Mouse (Mus musculus): ENCODE data around the gene Gli2.

The Gli2 gene

DNA sequence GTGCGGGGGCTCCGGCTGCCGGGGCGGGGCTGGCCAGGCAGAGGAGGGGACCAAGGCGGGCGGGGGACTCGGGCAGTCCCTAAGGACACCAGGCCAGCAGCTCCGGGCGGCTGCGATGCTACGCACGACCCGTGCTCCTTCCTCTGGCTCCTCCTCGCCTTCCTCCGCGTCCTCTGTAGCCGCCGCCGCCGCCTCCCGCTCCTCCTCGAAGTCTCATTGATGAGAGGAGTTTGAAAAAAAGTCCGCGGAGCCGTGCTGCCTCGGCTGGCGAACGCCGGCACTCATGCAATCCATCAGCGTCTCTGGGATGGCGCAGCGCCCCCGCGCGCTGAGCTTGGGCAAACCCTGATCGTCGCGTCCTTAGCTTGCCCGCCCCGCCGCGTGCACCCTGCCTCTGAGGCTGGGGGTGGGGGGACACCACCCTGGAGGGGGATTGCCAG, at the start of gene Gli2:
Gene Gli2 (minus strand): TSS at position 218 of the 440 bp plus-strand sequence.
- no peak for DNase-seq (ENCODE audit: low read depth)

DNA sequence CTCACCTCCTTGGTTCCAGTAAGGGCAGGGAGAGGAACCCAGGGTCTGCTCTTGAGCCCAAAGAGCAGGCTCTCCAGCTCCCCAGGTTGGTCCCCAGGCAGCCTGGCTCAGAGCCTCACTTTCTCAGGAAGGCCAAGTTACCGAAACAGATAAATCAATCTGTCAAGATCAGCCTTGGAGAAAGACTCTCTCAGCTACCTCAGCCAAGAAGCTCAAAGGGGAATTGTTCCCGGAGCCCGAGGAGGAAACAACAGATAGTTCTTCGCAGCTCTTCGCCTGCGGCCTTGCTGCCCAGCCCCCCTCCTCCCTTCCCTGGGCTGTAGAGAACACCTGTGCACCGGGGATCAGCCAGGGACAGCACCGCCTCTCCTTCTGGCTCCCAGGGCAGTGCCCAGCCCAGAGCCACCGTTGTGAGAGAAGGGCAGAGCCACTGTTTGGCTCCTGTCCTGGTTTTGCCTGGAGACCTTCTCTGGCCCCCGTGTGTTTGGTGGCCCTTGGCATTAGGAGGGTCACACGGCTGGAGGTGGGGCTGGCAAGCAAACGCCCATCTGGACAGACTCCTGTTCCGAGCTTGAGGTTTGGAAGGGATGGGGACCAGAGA, 44.6 kb upstream of the Gli2 start:
- DNase-seq (ENCODE audit: low read depth), result no peak

DNA sequence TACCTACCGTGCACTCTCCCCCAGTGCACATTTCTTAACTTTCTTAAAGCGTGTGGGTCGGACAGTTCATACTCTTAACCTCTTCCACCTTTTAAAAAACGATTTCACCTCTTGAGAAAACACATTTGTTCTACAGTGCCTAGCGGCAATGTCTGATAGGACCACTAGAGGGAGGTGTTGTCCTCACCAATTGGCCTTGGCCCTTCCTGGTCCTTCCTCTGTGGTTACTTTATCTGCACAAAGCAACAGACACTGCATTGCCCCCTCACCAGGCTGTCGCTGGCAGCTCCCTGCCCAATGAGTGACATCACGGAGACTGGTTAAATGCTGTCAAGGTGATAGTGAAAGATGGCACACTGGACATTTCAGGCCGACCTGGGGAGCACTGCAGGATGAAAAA, 40.3 kb upstream of the Gli2 start:
- DNase-seq (ENCODE audit: low read depth), result peak; percentile 81

DNA sequence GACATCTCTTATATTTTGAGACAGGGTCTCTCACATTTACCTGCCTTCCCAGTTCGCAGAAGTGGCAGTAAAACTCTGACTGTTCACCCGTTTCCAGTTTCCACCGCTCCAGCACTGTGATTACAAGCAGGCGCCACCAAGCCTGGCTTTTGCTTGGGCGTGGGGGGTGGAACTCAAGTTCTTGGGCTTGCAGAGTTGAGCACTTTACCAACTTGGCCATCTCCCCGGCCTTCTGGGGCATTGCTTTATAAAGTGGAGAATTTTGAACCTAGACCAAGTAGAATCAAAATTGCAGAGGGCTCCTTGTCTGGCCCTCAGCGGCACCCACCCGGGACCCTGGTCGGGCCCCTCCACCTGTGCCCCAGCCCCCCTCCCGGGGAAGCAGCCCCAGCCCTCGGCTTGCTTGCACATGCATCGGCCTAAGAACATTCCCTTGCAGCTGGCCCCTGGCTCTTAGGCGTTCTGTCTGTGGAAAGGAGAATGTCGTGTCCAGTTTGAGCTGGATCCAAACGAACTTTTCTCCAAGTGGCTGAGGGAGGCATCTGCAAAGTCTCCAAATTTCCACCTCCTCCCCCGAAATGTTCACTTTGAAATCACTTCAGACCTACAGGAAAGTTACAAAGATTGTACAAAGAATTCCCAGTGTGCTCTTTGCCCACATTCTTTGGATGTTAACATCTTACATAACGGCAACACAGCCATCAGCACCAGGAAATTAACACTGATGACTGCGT, 36.6 kb upstream of the Gli2 start:
- DNase-seq (ENCODE audit: low read depth), result no peak

DNA sequence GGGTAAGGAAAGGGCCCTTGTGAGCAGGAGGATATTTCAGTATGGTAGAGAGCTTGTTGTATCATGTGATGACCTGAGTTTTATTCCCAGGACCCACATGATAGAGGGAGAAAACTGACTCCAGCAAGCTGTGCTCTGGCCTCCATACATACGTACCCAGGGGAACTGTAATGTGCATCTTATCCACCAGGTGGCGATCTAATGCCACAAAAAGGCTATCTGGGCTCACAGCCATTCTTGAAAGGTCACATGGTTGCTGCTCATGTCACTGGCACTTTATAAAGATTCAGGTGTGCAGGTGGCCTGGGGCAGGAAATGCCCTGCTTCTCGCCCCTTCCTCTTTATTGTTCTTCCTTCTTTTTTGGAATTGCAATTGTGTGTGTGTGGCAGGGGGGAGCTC, 34.1 kb upstream of the Gli2 start:
- DNase-seq (ENCODE audit: low read depth), result peak; percentile 76

DNA sequence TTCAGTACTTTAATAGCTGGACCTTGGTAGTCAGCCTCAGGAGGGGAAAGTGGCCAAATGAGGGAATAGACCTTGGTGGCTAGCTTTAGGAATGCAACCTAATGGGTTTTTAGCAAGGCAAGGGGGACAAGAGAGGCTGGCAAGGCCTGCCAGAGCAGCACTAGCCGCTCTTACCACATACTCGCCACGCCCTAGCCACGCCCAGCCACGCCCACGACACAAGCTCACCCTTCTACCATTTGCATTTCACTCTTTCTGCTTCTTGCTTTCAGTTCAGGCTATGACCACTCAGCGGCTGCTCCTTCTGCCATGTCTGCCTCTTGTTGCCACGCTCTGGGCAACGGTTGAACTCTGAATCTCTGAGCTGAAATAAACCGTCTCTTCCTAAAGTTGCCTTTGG, 32.4 kb upstream of the Gli2 start:
- peak; percentile 67 for DNase-seq (ENCODE audit: low read depth)

DNA sequence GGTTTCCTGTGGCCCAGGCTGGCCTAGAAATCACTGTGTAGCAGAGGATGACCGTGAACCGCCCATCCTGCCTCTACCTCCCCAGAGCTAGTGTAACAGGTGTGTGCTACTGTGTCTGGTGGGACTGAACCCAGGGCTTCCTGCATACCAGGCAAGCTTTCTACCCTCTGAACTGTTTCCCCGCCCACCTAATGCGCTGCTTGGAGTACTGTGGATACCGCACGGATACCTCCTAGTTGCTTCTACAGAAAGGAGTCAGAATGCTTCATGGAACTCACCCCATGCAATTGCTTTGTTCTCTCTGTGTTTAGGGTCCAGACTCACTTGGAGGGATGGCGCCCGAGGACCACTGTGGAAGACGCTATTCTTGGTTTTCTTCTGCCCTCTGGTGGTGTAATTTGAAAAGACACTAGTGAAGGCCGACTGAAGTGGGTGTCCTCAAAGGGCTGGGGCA, 30.1 kb upstream of the Gli2 start:
- DNase-seq (ENCODE audit: low read depth), result peak; percentile 23

DNA sequence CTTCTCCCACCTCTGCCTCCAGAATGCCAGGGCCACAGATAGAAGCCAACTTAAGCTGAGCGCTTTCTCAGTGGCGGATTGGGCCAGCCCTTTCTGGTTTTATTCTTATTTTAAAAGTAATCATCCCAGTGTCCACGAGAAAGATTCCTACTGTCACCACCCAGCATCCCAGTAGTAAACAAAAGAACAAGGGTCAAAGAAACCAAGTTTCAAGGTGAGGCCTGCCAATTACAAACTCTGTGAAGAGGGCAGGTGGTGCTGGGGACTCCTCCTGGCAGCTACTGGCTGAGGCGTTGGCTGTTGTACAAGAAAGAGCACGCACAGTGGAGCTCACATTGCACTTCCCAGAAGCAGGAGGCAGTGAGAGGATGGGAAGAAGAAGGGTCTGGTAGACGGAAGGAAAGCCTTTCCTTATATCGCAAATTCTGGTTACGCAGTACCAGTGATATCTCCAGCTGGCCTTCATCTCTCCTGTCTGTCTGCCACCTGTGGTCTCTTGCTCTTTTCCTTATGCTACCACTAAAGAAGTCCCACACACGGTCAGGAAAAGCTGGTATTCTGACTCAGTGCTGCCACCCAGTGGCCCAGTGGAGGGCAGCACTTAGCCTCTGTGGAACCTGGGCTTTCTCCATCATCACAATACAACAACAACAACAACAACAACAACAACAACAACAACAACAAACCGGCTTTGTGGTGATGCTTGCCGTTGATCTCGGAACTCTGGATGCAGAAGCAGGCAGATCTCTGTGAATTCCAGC, 29.0 kb upstream of the Gli2 start:
- peak; percentile 36 for DNase-seq (ENCODE audit: low read depth)

DNA sequence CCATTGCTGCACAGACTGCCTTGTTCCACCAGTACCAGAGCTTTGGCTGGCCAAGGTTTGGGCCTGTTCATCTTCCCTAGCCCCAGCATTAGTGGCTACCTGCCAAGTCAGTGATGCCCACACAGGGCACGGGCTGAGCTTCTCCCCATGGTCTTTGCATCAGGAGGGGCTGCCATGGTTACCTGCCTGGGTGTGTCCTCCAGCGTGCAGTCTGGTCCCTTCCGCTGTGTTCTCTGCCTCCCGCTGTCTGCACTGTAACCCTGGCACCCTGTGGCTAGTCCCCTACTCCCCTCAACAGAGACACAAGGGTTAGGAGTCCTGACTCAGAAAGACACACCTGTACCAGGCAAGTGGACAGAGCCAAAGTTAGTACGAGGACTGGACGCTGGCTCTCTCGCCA, 24.5 kb upstream of the Gli2 start:
- DNase-seq (ENCODE audit: low read depth), result no peak

DNA sequence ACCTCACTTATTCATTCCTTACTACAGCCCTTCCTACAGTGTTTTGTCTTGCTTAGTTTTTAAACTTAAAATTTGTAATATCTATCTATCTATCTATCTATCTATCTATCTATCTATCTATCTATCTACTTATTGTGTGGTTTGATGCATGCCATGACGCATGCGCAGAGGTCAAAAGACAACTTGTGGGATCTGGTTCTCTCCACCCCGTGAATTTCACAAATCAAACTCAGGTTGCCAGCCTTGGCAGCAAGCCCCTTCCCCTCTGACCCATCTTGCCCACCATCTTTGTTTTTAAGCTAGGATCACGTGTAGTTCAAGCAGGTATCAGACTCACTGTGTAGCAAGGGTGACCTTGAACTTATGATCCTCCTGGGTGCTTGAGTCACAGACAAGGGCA, 22.9 kb upstream of the Gli2 start:
- no peak for DNase-seq (ENCODE audit: low read depth)

DNA sequence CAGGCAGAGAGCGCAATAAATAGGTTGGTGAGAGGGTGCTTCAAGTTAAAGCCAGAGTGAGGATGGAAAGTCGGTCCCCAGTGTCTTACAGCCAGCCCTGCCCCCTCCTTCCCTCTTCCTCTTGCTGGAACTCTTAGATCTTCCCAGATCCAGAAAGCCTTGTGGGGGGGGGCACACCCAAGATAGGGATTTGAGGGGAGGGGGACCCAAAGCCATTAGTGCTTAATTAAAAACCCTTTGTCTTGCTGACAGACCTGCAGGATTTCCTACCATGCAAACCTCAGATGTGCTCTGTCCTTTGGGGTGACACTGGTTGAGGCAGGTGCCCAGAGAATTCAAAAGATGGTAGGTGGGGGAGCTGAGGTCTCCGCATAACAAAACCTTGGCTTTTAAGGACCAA, 22.5 kb upstream of the Gli2 start:
- no peak for DNase-seq (ENCODE audit: low read depth)

DNA sequence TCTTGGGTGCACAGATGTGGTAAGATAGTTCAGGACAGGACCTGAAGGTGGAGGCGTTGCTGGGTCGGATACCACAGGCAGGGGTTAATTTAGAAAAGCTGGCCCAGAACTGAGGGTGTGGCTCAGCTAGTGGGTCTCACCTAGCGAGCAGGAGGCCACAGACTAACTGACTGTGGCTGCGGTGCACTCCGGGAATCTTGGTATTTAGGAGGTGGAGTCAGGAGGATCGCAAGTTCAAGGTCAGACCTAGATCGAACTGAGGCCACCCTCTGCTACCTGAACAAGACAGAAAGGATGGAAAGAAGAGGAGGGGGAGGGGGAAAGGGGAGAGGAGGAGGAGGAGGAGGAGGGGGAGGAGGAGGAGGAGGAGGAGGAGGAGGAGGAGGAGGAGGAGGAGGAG, 22.1 kb upstream of the Gli2 start:
- DNase-seq (ENCODE audit: low read depth), result no peak

DNA sequence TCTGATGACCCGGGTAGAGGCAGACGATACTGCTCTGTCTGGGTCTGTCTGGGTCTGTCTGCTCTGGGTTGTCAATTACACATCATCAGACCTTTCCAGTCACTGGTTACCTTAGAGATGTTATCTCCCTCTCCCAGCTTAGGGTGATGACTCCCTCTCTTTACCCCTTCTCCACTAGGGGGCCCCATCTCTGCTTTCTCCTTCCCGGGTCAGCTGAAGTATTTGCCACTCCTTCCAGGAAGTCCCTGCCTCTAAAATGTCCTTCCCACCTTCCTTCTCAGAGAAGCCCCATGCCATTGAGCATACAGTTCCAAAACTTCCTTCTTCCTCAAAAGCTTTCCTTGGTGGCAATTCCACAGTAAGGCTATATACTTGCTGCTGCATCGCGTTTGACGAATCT, 21.5 kb upstream of the Gli2 start:
- peak; percentile 17 for DNase-seq (ENCODE audit: low read depth)

DNA sequence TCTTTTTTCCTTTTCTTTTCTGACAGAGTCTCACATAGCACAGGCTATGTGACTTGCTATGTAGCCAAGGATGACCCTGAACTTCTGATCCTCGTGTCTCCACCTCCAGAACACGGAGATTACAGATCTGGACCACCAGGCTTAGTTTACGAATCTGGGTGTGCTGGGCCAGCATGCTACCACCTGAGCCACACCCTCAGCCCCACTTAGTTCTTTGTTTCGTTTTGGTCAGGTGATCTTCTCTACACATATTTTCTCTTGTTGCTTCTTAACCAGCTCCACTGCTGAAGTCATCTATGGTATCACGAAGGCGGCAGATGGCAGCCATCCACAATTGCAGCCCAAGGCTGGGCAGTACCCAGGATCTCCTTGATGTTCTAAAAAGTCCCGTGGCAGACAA, 20.5 kb upstream of the Gli2 start:
- no peak for DNase-seq (ENCODE audit: low read depth)

DNA sequence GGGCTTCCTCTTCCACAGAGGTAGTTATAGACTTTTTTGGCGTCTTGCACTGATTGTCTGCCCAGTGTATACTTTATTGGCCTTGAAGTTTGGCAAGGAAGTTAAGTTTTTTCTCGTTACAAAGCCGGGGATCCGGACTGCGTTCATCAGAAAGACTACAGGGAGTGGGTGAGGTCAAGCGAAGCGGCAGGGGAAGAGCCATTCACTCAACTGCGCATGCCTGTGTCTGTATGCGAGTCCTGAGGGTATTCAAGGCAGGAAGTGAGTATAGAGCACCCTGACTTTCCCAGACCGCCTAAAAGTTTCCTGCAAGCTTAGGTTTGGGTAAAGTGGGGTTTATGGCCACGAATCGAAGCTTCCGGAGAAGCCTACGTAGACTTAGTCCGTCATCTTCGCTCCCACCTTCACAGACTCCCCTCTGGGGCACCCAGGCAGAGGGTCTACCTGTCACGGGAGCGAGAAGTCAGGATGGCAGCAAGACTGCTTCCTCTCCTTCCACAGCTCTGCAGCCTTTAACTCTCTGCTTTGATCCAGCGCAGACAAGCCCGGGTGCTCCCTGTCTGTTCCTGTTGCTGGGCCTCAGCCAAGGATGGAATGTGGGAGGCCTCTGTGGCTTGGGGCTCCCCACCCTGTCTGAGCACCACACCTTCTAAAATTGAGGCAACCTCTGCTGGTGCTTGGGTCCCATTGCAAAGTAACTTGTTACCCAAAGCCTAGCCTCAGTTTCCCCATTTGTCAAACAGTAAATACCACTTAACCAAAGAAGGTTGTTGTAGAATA, 11.7 kb upstream of the Gli2 start:
- no peak for DNase-seq (ENCODE audit: low read depth)

DNA sequence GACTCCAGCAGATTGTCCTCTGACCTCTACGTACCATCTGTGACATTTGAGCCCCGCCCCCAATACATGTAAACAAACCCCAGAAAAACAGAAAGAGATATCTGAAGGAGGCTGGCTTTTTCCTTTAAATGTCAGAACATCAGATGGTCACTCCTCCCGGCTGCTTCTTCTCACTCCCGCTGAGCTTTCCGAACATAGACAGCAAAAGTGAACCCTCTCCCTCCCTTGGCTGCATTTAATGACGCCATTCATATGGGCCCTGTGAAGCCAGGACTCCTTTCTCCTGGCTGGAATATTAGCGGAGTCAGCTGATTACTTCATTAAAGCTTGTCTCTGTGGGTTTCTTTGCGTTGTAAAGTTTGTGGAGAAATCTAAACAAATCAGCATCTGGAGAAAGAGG, 3.1 kb upstream of the Gli2 start:
- DNase-seq (ENCODE audit: low read depth), result no peak

DNA sequence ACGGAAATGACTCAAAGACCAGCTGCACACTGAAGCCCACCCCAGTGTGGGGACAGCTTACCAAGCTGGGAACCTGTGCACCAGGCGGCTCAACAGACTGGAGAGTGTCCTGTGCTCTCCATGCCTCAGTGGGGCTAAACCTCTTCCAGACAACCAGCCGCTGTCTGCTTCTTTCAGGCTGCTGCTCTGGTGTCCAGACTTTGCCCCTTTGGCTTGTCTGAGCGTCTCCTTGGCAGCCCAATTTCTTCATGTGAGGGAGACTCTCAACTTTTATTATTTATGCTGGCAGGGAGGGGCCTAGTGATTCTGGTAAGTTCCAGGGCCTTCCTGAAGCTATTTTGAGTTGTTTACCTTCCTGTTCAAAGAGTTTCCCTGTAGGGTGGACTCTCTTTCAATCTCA, 2.4 kb upstream of the Gli2 start:
- no peak for DNase-seq (ENCODE audit: low read depth)

DNA sequence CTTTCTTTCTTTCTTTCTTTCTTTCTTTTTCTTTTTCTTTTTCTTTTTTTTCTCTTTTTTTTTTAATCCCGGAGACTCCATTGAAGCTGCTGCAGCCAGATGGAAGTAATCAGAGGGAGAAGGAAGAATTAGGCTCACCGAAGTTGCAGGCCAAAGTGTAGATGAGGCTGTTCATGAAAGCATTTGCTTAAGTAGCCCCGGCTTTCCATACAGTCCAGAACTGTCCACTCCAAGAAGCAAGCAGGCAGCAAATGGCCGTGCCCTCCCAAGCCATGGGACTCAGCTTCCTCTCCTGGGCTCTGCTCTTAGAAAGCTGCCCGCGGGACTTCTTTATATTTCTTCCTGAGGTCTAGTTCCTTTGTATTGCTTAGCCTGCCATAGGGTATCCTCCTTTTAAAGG, 1.0 kb upstream of the Gli2 start:
- DNase-seq (ENCODE audit: low read depth), result no peak

DNA sequence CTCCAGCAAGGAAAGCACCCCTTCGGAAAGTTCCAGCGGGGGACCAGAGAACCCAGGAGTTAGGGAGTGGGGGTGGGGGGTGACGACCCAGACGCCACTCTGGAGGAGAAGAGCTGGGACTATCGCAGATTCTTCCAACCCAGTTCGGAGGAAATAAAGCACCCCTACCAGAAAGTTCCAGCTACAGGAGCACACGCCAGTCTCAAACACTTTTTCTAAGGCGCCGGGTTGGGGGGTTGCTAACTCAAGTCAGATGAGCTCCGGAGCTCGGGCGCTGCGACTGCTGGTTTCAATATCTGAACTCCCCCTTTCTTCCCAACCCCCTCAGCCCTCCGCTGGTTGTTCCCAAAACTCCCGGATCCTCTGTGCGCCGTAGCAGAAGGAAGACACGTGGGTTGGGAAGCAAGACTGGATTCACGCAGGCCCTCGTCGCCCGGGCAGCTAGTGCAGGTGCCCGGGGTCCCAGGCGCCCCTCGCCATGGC, 494 bp upstream of the Gli2 start:
- no peak for DNase-seq (ENCODE audit: low read depth)

DNA sequence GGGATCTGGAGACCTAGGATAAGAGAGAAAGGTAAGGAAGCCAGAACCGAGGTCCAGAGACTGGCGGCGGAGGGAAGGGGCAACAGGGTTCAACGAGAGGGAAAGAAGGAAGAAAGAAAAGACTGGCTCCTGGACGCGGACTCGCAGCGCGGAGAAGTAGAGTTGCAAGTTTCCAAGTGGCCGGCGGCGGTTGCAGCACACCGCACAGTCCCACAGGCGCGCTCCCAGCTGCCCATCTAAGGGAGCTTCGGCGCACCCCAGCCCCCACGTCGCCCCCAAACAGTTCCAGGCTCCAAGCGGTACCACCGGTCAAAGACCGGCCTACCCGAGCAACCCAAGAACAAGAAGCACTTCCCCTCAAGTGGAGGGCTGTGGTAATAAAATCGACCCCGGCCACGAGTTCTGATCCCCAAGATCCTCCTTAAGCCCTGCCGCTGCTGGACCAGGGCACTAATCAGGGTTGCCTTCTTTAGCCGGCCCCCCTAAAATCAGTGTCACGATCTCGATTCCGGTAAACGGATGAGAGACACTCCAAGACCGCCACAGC, 715 bp downstream of the Gli2 start:
- no peak for DNase-seq (ENCODE audit: low read depth)

DNA sequence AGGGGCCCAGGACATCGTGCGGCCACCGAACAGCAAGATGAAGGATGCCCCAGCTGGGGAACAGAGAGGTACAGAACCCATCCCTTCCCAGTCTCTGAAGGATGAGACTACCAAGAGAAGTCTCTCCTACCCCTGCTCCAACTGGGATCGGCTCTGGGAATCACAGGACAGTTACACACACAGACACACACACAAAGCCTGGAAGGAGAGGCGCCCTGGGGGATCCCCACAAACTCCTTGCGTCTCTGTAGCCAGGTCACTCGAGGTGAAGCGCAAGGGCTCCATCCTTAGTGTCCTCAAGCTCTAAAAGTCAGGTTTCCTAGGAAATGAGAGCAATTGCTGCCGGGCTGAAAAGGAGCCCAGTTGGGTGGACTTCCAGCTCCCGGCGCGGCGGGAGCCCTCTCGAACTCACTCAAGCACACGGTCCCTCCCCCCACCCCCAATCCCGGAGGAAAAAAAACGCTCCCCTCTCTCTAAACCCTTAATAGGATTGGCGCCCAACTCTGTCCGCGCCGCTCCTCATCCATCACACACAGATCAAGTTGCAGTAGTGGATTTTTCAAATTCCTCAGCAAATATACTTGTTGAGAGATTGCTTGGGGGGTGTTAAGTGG, 1.4 kb downstream of the Gli2 start:
- no peak for DNase-seq (ENCODE audit: low read depth)

Measured in 416B (cell line).